Mouse (Mus musculus) spleen, adult 2 months (tissue): Measurements from ENCODE around the gene Bphl.

Experiments
- CTCF ChIP-seq: fragments of 200-500 bp; IDR thresholded peaks from 2 replicates; pipeline ENCODE4 v1.5.1; 2011; ENCODE audit warnings: mild to moderate bottlenecking, inconsistent platforms; ENCODE audit not compliant: insufficient read depth, insufficient read length, insufficient replicate concordance; ENCODE audit errors: extremely low read depth
- POLR2A ChIP-seq: fragments of 200-500 bp; IDR thresholded peaks from 2 replicates; pipeline ENCODE4 v1.6.1; 2011; ENCODE audit warnings: low read depth, low read length, inconsistent platforms

GRCm38 (mm10) chr13:34111019-34111418, 73.6 kb downstream of the Bphl start:
- TF ChIP-seq CTCF (no peak), POLR2A (no peak)
